Mouse (Mus musculus) macrophage (primary cell): Measurements from ENCODE around the gene 9530077C05Rik. TPM values are rescaled to one million over a fixed set of nuclear protein-coding genes. Genes with fewer than 3 reads are reported as not detected.

Source experiments
- H3K27ac ChIP-seq: fragments of 350-480 bp; formaldehyde crosslinking; 2 replicates; pipeline ENCODE4 v1.9.0; 2021
- H3K36me3 ChIP-seq: fragments of 350-480 bp; formaldehyde crosslinking; 2 replicates; pipeline ENCODE4 v1.9.0; 2021; ENCODE audit errors: inconsistent target
- H3K4me3 ChIP-seq: fragments of 350-480 bp; formaldehyde crosslinking; 2 replicates; pipeline ENCODE4 v1.9.0; 2021; ENCODE audit errors: inconsistent target
- H3K79me2 ChIP-seq: fragments of 350-480 bp; formaldehyde crosslinking; 2 replicates; pipeline ENCODE4 v1.9.0; 2021; ENCODE audit errors: inconsistent target
- WGBS: methylation state at CpG from one replicate; pipeline ENCODE4 v1.1.7; 2026; ENCODE audit warnings: inconsistent platforms; ENCODE audit not compliant: missing documents; 5-methylcytosine and 5-hydroxymethylcytosine counted together
- polyA plus RNA-seq: library from polyadenylated mRNA; stranded (reverse); fragments of 250-400 nt; gene quantifications from 3 replicates; pipeline ENCODE4 v1.2.4, GENCODE M21; 2018; ENCODE audit warnings: inconsistent platforms

Gene 9530077C05Rik
- polyA plus RNA-seq, 1 experiment from 2014 or later: 0.04 TPM

DNA sequence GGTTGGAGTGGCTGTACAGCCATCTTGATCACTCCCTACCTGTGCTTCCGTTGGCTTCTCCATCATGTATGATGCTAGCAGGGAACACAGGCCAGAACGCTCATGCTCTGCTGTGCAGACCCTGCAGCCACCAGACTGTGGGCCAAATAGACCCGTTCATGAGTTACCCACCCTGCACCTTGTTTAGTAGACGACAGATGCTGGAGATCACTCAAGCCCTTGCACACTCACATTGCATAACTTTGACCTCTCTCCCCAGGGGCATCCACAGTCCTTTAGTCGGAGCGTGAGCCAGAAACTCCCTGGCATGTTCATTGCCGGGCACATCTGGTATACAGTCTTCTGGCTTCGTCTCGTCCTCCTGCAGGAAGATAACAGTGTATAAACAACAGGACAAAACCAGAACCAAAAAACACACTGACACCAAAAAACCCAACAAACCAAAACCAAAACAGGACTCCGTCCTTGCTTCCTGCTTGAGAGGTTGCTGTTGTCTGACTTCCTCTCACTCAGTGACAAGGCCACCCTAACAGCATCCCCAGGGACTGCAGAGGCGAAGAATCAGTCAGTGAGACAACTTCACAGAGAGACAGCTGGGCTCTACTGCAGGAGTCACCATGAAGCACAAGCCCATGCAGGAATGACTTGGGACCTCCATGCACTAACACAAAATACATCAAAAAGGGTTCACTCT is 46.0 kb downstream of the 9530077C05Rik start:
- Histone ChIP-seq H3K4me3 (no peak overlapping the region), H3K27ac (no peak overlapping the region), H3K79me2 (peaks cover 6% of the 10 kb centered on the region; the same call in 1 of the 2 replicates), H3K36me3 (peaks cover 48% of the 10 kb centered on the region)
- WGBS: 80% methylated on average over 11 of the region's 11 CpGs

DNA sequence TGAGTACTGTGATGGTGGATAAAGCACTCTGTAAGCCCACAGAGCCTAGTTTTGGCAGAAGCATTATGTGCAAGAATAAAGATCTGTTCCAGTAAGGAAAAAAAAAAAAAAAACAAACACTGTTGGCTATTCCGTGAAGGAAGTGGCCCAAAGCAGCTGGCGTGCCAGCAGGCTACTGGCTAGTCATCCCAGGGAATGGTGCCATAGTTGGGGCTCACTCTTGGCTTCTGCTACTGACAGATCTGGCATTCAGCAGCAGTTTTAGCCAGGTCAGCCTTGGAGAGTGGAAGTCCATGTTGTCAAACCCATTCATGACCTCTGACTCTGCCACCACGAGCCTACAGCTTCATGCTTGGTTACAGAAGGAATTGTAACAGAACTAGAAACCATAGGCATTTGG is 50.6 kb downstream of the 9530077C05Rik start:
- Histone ChIP-seq H3K27ac (no peak overlapping the region), H3K4me3 (no peak overlapping the region), H3K36me3 (peaks cover 2% of the 10 kb centered on the region; the same call in 1 of the 2 replicates), H3K79me2 (peaks cover 48% of the 10 kb centered on the region)
- WGBS: 97% methylated on average over 3 of the region's 3 CpGs

DNA sequence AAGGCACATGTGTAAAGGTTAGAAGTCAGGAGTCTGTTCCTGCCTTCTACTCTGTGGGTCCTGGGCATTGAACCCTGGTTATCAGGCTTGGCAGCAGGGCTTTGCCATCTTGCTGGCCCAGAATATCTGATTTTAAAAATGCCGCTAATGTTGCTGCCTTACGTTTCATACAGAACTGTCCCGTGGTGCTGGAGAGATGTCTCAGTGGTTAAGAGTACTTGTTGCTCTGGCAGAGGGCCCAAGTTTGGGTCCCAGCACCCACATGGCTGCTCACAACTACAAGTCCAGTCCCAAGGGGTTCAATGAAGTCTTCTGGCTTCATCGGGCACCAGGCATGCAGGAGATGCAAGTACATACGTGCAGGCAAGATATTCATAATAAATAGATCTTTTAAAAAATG is 54.9 kb downstream of the 9530077C05Rik start:
- WGBS: 97% methylated on average over 5 of the region's 5 CpGs
- peaks cover 55% of the 10 kb centered on the region for H3K79me2 ChIP-seq

DNA sequence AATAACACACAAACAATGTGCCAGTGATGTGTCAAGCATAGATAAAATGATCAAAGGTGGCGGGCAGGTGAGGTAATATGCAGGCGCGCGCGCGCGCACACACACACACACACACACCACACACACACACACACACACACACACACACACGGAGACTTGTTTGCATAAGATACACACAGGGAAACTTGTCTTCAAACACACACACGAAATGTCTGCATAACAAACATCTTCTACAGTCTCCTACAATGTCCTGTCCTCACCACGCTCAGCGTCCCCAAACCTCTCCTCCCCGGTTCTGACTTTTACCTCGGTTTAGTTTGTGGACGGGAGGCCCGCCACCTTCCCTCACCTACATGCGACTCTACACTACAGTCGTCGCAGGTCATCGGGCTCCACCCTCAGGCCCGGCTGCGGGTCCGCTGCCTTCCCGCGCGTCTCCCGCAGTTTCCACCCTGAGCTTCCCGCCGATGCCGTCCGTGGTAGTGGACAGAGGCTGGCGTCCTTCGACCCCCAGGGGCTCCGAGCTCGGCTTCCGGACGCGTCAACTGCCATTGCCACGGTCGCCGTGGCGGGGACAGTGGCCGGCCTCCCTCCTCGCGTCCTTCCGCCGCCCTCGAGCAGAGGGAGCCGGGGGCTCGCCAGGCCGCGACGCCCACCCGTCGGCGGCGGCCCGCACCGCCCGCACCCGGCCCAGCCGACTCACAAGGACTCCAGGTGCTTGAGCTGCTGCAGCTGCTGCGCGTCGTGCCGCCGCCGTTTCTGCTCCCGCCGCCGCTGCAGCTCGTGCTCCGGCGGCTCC is 56.3 kb downstream of the 9530077C05Rik start:
- Histone ChIP-seq H3K27ac (no peak overlapping the region), H3K4me3 (peak overlapping the region; percentile 51), H3K36me3 (no peaks in the 10 kb centered on the region), H3K79me2 (peaks cover 47% of the 10 kb centered on the region)
- under 1% methylated on average over 73 of the region's 73 CpGs for WGBS

More for the DNA sequence above, 54.9 kb downstream of the 9530077C05Rik start:
- no peak overlapping the region for H3K27ac ChIP-seq
- H3K36me3 ChIP-seq: no peaks in the 10 kb centered on the region
- H3K4me3 ChIP-seq: no peak overlapping the region

DNA sequence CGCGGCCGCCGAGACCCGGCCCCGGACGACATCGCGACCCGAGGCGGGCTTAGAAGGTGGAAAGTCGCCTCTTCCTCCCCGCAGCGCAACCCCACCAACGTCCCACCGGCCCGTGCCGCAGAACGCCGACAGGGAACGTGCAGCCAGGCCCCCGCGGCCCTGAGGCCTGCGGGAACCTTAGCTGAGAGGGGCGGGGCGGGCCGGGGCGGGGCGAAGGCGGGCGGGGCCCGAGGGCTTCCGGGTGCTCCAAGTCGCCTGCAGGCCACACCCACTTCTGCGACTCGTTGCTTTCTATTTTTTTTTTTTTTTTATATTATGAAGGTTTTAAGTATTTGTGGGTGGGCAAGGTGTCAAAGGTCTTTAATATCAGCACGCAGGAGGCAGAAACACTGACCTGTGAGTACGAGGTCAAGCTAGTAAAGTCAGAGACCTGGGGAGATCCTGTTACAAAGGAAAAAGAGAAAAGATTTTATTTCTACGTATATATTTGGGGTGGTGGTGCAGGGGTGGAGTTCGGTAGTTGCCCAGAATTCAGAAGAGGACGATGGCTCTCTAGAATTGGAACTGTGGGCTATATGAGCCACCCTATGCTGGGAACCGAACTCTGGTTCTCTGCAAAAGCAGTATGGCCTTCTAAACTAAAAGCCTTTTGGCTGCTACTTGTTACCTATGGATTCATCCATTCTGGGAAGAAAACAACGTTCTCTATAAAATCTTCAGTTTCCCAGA is 57.0 kb downstream of the 9530077C05Rik start:
- Histone ChIP-seq H3K27ac (0 out of 2 replicates have a peak overlapping the region, but pooled peaks have one; percentile 27), H3K79me2 (peaks cover 40% of the 10 kb centered on the region), H3K4me3 (peak overlapping the region; percentile 27), H3K36me3 (no peaks in the 10 kb centered on the region)
- 3% methylated on average over 39 of the region's 43 CpGs for WGBS

DNA sequence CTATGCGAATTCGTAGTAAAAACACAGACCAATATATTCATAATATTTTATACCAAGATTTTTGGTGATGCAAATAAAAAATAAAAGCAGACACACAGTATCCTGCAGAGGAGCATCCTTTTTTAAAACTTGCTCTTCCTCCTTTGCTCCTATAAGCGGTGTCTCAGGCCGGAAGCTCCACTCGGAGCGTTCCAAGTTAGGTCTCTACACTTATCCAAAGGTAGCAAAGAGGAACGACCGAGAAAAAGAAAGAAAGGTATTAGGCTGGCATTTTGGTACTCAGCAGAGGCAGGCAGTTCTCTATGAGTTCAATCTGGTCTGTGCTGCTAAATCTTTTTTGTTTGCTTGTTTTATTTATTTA is 57.6 kb downstream of the 9530077C05Rik start:
- 61% methylated on average over 8 of the region's 8 CpGs for WGBS
- H3K4me3 ChIP-seq: peak overlapping the region; percentile 27
- H3K36me3 ChIP-seq: no peaks in the 10 kb centered on the region
- no peak overlapping the region for H3K27ac ChIP-seq
- H3K79me2 ChIP-seq: peaks cover 35% of the 10 kb centered on the region

DNA sequence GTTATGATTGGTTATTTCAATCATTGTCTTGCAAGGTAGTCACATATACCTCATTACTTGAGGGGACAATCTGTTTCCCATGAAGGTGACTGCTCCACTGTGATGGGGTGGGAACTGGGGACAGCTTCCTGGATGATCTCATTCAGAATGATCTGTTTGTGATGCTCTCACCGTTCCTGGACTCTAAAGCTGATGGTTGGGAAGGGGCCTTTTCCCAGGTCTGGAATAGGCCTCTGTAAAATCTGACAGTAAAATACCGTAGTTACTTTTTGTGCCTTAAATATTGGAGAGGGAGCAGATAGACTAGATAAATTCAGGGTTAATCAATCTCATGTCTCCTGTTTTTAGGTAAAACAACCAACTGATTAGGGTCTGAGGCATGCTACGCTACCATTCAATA is 58.3 kb downstream of the 9530077C05Rik start, which contains the start of gene Rp9:
Rp9 (minus strand) TSS at position 101 of the 400 bp plus-strand sequence.
- Histone ChIP-seq H3K36me3 (no peaks in the 10 kb centered on the region), H3K27ac (0 out of 2 replicates have a peak within 1 kb of the TSS, but pooled peaks have one; percentile 27), H3K4me3 (peak within 1 kb of the TSS; percentile 27), H3K79me2 (peaks cover 28% of the 10 kb centered on the region)
- WGBS: 100% methylated on average over 3 of the region's 3 CpGs

DNA sequence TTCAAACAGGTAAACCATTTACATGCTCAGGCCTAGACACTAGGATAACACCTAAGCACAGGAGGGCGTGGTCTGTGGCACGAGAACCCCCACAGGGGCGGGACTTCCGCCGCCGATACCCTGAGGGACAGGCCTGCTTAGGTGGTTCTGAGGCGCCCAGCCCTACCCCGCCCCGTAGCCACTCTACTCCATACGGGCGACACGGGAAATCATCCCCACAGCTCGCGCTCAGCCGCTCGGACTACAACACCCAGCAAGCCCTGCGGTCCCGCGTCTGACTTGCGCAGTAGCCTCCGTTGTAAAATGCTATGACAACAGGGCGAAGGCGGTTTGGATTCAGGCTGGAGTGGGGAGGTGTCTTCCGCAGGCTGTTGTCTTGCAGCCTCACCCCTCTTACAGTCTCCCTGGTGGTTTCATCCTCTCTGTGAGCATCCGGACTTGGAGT is 64.1 kb downstream of the 9530077C05Rik start, which contains the start of gene Bbs9:
Bbs9 (plus strand) TSS at position 292 of the 445 bp plus-strand sequence.
- no peaks in the 10 kb centered on the region for H3K79me2 ChIP-seq
- H3K36me3 ChIP-seq: no peaks in the 10 kb centered on the region
- no peak within 1 kb of the TSS for H3K27ac ChIP-seq
- peak within 1 kb of the TSS; percentile 72 for H3K4me3 ChIP-seq
- WGBS: 2% methylated on average over 25 of the region's 25 CpGs

DNA sequence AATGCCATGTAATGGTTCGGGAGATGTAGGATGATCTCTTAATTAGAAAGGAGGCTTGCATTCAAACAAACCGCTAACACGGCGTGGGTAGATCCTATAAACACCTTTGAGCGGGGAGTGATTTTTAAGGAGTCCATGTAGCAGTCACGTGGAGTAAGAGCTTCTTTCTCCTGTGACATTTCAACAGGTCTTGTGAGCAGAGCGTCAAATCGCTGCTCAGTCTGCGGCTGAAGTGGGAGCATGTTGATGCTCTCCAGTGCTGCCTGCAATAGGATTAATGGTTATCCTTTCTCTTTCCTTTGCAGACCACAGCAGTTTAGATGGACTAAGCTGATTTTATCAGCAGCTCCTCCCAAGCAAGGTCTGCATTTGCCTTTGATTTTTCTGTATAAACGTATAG is 65.0 kb downstream of the 9530077C05Rik start:
- H3K4me3 ChIP-seq: peak overlapping the region; percentile 72
- WGBS: 11% methylated on average over 10 of the region's 10 CpGs
- no peaks in the 10 kb centered on the region for H3K36me3 ChIP-seq
- H3K27ac ChIP-seq: no peak overlapping the region
- no peaks in the 10 kb centered on the region for H3K79me2 ChIP-seq

DNA sequence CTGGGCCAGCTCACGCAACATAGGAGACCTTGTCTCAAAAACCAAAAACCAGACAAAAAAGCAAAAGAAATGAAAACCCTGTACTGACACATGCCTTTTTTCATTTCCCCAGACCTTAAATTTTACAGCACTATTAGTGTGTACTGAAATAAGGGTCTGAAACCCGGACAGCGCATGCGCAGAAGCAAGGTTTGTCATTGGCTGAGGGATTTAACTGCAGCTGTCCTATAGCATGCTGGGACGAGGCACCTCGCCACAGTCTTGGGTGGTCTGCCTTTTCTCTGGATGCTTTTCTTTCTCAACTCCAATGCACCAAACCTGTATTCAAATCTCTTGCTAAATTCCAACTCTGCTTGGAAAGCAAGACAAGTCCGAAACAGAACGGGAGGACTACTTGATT is 67.6 kb downstream of the 9530077C05Rik start:
- H3K27ac ChIP-seq: no peak overlapping the region
- 97% methylated on average over 8 of the region's 8 CpGs for WGBS
- H3K36me3 ChIP-seq: no peaks in the 10 kb centered on the region
- H3K4me3 ChIP-seq: no peak overlapping the region
- H3K79me2 ChIP-seq: no peaks in the 10 kb centered on the region

DNA sequence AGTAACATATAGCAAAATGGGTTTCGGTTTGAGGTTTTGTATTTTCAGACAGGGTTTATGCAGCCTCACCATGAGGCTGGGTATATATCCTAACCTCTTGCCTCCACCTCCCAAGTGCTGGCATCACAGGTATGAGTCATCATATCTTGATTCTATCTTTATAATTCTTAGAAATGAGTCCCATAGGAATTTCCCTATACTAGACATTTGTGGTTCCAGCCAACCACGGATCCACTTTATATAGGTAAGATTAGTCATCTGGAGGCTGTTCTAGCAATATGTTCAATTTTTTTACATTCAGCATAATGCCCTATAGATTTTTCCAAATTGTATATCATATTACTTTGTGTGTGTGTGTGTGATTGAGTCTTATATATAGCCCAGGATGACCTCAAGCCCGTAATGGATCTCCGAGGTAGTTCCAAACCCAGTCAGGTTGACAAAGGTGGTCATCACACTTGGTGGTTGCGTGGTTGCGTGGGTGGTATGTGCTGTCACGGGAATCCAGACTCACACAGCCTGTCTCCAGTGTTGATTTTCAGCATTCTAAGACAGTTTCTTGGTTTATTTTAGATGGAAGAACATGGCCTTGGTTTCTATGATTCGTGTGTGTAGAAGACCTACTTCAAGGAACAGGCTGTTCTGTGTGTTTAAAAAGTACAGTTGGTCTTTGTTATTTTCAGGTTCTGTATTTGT is 72.7 kb downstream of the 9530077C05Rik start:
- 96% methylated on average over 8 of the region's 8 CpGs for WGBS
- H3K27ac ChIP-seq: no peak overlapping the region
- H3K36me3 ChIP-seq: no peaks in the 10 kb centered on the region
- H3K79me2 ChIP-seq: no peaks in the 10 kb centered on the region
- no peak overlapping the region for H3K4me3 ChIP-seq

DNA sequence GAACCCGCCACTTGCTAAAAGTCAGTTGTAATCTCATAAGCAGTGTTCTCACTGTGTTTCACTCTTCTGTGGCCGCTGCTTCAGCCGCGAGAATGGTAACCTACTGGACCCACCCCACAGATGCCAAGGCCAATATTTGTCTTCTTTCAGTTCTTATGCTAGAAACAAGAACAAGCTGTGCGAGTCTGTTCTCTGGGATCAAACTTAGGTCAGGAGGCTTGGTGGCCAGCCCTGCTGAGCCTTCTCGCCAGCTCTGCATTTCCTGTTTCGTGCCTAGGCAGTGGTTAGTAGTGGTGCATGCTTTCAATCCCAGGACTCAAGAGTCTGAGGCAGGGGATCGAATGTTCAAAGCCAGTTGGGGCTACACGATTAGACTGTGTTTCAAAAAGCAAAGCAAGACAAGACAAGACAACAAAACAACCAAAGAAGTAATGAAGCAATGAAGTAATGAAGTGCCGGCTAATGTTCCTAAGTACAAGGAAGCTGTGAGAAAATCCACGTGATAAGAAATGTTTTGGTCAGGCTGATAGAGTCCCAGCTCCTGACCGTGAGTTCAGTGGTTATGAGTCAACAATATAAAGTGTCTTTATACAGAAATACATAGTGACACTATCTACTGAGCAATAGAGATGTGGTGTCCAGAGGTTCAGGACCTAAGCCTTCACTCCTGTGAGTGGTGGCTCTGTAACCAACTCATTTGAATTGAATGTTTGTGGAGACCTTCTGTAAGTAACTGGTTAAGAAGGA is 73.4 kb downstream of the 9530077C05Rik start:
- H3K79me2 ChIP-seq: no peaks in the 10 kb centered on the region
- no peak overlapping the region for H3K4me3 ChIP-seq
- WGBS: 86% methylated on average over 12 of the region's 12 CpGs
- no peak overlapping the region for H3K27ac ChIP-seq
- no peaks in the 10 kb centered on the region for H3K36me3 ChIP-seq

DNA sequence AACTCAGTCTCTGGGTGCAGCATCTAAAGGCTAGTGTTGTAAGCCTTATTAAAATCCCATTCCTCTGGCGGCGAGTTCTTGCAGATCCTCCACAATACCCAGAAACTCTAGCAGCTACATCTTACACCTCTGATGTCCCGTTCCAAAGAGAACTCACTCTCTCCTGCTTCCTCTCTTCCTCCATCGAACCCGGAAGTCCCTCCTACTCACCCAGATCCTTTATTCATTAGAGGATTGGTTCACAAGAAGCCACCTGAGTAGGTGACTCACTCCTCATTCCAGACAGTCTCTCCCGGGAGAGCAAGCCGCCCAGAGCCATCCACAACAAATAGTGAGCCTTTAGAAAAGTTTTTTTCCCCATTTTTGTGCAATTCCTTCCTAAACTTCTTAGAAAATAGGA is 74.9 kb downstream of the 9530077C05Rik start:
- H3K4me3 ChIP-seq: no peak overlapping the region
- 96% methylated on average over 7 of the region's 7 CpGs for WGBS
- H3K36me3 ChIP-seq: no peaks in the 10 kb centered on the region
- H3K79me2 ChIP-seq: no peaks in the 10 kb centered on the region
- no peak overlapping the region for H3K27ac ChIP-seq
